Mouse (Mus musculus) heart, postnatal 4 days (tissue): ENCODE results near the gene Rsph3b. TPM values are rescaled to one million over a fixed set of nuclear protein-coding genes. Genes with fewer than 3 reads are reported as not detected.
A peak's percentile ranks its signal among the peaks of the same experiment; 100 is the strongest.
"Not testable (repeated sequence)": the region's sequence is repeated elsewhere in the genome, so short reads cannot be mapped to it uniquely, and the experiment has no call there.

ENCODE experiments used
- DNase-seq: peaks from one replicate; pipeline ENCODE4 v3.0.0; 2021
- total RNA-seq, 2 experiments: library from RNA; stranded (reverse); gene quantifications; 2 replicates each; pipeline ENCODE4 v1.2.3; 2021

Gene Rsph3b
- total RNA-seq, result 10 to 100 TPM; 52.6 to 55.3 TPM

DNA sequence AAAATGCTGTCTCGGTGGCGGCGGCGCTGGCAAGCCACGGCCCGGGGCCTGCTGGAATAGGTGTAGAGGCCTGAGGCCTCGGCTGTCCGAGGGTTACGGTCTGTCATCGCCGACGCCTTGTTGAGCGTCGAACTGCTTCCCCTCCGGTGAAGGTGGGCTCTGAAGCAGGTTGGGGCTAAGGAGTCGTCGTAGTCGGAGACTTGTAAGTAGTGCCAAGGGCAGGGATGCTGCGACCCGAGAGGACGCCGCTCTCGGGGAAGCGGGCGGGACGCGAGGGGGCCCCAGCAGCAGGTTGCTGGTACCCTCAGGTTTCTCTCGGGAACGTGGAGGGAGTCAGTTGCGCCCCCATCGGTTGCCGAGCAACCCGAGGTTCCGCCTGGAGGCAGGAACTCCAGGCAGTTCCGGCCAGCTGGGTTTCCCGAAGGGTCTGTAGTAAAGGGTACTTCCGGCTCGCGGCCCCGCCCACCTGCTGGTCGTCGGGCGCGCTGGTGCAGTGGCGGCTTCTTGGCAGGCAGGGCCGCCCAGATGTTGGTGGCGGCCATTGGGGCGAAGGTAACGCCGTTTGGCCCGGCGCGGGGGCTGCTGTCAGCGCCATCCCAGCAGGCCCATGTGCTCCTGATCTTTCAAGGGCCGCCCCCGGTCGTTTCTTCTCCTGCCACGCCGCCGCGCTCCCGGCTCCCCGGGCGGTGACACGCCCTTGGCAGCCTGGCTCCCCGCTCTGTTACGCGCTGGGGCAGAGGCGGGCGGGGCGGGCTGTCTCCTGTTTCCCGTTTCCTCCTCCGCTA, at the start of gene Rsph3b:
Gene Rsph3b, minus strand, starts transcription at position 699 of the 785 bp plus-strand sequence.
- peak; percentile 83 for DNase-seq

- not testable (repeated sequence) for DNase-seq
Observed at GRCm38 (mm10) chr17:6997778-6998490, 49.5 kb upstream of the Rsph3b start.

GRCm38 (mm10) chr17:6996826-6997225, 48.3 kb upstream of the Rsph3b start:
- not testable (repeated sequence) for DNase-seq

DNA sequence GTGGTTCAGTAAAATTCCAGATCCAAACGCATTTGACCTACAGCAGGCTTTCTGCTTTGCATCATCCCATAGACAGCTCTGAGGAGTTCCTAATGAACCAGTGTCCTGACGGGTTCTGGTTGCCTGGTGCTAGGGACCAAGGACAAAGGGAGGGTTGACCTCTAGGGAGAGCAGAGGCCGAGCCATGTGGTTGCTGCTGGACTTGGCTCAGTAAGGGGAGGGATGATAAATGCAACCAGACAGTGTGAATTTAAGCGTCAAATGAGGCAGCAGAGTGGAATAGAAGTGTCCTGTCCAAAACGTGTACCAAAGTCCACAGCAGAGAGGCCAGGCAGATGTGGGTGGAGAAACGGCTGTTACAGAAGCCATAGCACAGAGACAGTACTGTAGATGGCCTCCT, 47.0 kb upstream of the Rsph3b start:
- not testable (repeated sequence) for DNase-seq

DNA sequence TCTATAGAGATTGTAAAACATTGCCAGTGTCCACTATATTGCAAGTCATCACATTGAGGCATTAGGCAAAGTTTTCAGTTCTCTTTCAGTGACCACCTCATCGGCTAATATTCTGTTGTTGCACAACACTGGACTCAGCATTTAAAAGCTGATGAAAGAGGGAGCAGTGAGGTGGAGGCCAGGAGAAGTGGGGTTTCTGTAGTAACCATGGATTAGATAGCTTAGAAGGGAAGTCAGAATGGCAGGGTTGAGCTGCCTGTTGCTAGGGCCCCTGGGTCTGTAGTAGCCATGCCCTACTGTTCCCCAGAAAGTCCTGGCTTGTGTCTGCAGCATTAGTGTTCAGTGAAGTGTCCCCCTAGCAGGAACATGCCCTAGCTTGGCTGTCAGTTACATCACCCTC, 37.6 kb upstream of the Rsph3b start:
- not testable (repeated sequence) for DNase-seq

DNA sequence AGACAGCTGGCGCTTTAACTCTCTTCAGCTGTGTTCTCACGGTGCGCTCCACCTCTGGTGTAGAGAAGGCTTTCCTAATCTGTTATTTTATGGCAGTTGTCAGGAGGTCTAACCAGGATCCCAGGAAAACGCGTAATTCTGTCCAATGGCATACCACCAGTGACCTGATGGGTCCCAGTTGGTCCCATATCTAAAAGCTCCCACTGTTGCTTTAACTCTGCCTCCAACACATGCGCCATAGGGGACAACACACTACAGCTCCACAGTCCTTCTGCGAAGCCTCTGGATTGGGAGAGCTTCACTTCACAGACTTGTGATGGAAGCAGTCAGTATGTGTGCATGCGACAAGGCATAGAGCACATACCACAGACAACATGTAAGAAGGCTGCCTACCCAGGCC, 31.7 kb upstream of the Rsph3b start:
- not testable (repeated sequence) for DNase-seq

DNA sequence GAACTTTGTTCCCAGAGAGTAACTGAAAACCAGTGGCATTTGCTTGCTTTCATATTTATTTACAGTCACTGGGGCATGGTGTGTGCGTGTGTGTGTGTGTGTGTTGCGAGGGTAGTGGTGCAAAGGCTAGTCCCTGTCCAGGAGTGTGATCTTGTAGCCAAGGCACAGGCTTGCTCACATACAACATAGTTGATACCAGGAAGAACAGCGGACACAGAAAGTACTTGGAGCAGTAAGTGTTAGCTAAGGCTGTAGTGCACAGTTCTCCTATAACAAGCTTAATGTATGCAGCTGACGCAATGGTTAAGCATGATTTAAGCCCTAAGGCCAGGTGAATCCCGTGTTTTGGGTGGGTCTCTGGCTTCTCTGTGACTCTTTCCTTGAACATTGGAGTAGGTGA, 30.9 kb upstream of the Rsph3b start:
- DNase-seq, result not testable (repeated sequence)

DNA sequence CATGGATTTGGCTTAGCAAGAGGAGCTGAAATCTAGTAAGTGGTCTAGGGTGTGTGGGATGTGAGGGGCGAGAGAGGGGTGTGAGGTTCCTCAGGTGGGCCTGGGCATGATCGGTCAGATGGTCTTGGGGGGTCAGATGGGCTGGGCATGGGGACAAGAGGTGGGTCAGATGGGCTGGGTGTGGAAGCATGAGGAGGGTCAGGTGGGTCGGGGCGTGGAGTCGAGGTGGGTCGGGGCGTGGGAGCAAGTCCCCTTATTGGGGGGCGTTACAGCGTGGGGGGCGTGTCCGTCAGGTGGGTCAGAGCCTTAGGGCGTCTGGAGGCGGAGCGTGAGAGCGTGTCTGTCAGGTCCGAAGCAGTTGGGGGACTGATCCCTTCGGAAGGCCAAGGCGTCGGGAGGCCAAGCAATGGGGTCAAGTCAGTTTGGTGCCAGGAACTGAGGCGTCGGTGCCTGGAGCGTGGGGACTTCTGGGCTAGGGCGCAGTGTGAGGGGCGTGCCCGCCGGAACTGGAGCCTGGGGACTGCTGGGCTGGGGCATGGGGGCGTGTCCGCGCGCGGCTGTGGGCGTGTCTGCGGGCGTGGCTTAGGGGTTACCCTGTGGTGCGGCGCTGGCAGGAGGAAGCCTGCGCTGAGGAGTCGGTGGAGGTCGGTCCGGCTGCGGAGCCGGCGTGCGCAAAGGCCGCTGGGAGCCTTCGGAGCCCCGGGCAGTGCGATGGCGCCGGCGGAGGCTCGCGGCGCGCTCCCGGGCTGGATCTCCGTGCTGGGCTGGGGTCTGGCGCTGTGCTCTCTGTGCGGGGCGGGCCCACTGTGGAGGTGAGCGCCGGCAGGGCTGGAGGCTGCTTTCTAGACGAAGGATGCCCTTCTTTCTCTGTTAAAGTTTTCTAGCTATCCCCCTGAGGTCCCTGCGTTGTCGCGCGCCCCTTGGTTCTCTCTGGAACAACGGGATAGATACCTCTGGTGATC, 30.1 kb upstream of the Rsph3b start, which contains the start of gene Gm49721:
Gene Gm49721, plus strand, starts transcription at position 618 of the 962 bp plus-strand sequence.
- DNase-seq, result peak; percentile 77

DNA sequence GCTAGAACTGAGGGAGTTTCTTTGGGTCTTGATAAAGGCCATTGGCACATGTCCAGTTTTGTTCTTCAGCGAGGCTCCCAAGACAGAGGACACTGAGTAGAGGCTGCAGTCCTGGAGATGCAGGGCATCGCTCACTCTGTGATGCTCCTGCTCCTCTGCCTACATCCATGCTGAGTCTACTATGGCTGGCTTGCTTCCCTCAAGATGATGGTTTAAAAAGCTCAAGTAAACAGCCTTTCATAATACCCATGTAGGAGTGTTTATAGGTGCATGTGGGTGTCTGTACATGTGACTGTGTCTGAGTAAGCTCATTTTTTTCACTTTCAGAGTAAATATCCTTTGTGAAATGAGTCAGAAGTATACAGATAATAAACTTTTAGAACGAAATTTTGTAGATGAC, 26.5 kb upstream of the Rsph3b start:
- not testable (repeated sequence) for DNase-seq

GRCm38 (mm10) chr17:6972836-6973396, 24.4 kb upstream of the Rsph3b start:
- DNase-seq, result not testable (repeated sequence)

DNA sequence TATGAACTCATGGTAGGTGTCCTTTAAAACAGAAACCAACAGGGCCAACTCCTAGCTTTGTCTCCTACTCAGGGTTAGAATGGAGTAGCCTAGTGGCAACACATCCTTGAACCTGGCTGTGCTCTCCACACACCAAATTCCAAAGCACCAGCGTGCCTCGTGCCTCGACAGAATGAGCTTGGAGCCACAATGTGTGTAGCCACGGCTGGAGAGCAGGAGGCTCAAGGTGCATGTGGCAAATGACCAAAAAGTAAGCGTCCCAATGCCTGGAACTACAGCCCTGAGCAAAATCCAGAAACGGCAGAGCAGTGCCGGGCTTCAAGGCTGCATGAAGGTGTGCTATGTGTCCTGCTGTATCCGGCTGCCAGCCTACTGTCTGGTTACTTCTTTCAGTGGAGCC, 22.8 kb upstream of the Rsph3b start:
- not testable (repeated sequence) for DNase-seq

- DNase-seq, result not testable (repeated sequence)
Observed at GRCm38 (mm10) chr17:6970334-6970733, 21.9 kb upstream of the Rsph3b start, which contains the start of gene Rnaset2b. Gene Rnaset2b (plus strand): TSS chr17:6970634.

DNA sequence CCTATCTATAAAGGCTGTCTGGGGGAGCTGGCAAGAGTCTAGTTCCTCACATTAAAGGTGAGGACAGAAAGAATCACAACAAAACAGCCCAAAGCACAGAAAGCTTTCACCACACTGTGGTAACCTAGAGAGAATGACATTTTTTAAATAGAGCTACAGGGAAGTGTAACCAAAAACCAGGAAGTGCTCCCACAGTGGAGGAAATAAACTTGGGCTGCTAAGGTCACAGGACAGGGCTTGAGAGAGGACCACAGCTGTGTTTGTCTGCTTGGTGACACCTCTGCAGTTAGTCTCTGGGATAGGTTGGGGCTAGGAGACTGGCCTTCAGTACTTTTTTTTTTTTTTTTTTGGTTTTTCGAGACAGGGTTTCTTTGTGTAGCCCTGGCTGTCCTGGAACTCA, 19.2 kb upstream of the Rsph3b start:
- DNase-seq, result not testable (repeated sequence)

GRCm38 (mm10) chr17:6965364-6965763, 16.9 kb upstream of the Rsph3b start:
- DNase-seq, result not testable (repeated sequence)

DNA sequence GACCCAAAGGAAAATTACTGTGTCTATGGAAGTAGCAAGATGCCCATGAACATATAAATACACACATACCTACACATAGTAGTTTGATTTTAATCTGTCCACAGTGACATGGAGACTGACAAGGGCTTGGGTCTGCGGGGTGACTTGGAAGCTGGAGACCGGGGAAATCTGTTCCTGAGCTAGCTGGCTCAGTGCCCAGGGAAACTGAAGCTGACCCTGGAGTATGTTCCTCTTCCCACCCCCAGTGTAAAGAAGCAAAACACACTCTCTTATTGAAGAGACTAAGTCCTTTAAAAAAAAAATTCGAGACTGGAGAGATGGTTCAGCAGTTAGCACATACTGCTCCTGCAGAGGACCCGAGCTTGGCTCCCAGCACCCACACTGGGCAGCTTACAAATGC, 14.5 kb upstream of the Rsph3b start:
- not testable (repeated sequence) for DNase-seq

- DNase-seq, result not testable (repeated sequence)
Observed at GRCm38 (mm10) chr17:6962339-6962738, 13.9 kb upstream of the Rsph3b start.

DNA sequence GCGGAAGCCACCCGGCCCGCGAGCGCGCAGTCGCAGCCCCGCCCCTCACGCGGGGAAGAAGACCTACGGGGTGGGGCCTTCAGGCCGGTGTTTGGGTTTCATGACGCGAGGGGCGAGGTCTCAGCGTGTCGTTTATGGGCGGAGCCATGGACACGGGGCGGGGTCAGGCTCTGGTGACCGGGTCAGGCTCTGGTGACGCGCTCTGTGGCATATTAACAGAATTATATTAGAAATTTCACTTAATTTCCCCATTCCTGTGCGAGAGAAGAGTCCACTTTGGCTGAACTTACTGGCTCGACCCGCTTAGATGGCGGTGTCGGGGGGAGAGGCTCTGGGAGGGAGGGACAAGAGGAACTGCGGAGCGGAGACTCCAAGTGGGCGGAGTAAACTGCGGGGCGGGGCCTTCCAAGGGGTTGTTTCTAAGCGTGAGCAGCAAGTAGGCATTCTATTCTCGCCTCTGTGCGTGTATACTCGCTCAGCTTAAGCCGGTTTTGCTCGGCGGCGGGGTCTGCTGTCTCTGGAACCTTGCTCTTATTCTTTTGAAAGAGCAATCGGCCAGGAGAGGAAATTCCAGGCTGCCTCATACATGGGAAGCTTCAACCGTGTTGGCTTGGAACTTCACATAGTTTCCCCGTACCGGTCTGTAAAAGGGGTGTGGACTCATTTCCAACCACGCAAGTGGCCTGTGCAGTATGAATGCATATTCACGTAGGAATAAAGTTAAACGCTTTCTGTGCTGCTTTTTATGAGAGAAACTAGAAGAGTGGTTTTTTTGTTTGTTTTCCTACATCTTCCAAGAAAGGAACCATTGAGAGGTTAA, 12.9 kb upstream of the Rsph3b start:
- not testable (repeated sequence) for DNase-seq

DNA sequence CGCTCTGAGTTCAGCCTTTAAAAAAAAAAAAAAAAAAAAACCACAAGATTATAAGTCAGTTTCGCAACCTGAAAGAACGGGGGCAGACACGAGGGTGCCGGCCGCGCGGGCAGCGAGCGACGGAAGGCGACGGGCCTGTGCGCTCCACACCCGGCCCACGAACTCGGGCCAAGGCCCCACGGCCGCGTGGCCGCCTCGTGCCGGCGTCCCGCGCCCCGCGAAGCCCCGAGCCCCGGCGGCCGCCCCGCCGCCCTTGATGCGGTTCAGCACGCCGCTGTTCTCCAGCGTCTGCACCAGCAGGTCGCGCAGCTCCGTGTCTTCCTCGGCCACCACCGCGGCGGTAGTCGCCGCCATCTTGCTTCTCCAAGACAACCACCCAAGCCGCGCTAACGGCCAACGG, 12.3 kb upstream of the Rsph3b start, which contains the start of gene Tagap1:
Gene Tagap1, minus strand, starts transcription at position 381 of the 400 bp plus-strand sequence.
- DNase-seq, result peak; percentile 40

DNA sequence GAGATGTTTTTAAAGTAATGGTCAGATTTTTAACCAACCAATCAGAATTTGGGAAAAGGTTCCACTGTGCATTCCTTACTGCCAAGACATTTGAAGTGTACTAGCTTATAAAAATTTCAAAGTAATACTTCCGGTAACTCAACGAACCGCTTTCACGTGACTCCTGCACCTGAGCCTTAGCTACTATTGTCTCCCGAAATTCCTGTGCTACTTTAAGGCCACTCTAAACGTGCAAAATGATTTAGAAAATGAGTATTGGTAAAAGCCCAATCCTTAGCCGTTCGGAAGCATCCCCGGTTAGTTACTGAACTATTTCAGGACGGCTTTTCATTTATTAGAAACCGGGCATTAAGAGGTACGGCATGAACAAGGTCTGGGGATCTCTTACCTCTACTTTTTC, 11.9 kb upstream of the Rsph3b start:
- not testable (repeated sequence) for DNase-seq

DNA sequence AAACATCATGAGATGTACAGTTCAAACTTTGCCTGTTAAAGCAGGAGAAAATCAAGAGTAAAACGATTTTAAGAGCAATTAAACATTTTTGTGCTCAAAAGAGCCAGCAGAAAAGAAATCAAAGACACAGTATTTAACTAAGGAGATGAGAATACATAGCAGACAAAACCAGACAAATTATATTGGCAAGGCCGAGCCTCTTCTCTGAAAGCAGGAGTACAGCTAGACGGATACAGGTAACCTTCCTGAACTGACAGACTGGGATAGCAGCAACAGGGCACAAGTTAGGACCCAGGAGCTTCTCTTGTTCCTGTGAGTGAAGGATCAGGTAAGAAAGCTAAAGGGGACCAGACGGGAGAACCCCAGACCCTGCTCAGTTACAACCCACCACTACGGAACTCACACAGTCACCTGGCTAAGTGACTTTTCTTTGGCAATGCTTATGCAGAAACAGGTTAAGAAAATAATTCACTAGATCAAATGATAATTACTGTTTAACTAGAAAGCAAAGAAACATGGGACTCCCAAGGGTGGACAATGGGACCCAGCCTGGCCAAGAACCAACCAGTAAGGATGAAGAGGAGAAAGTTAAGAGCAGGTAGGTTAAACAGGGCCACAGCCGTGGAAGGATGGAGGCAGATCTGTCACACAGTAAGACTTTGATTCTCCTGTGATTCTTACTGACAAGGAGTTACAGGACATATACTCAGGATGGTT, 11.2 kb upstream of the Rsph3b start:
- not testable (repeated sequence) for DNase-seq
